ENCODE assay signal across 13 mouse cellular contexts in the genomic region with DNA sequence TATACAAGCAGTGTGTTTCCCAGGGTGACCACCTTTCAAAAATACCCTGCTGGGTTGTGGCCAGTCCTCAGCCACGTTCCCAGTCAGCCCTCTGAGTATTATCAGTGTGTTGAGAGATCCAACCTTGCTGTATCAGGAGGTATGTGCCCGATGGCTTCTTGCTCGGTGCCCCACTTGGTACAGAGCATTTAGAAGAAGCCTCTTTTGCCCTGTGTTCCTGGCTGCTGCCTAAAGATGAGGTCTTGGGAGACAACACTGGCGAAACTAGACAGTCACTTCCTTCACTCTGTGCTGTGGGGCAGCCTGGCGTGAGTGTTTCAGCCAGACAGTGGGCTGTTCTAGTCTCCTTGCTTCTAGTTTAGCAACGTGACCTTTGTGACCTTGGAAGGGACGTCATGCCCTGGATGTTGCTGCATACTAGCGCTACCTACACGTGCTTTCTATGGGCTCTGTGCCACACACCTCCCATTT. TPM values are rescaled to one million over a fixed set of nuclear protein-coding genes. Genes with fewer than 3 reads are reported as not detected.
DNase-seq lines count a peak whose midpoint lies in the region; ATAC-seq lines count a peak whose summit lies in the region.
"Had no signal": no experiment of that assay in that cellular context is flagged by ENCODE, and none has a peak within 500 bp of the region (broad histone marks: within the 10 kb centered on the region; RNA-seq: fewer than 3 reads in every experiment).

No protein-coding gene starts in this region.

- no peaks in the 10 kb centered on the region for H3K9me3 ChIP-seq in heart, embryonic 11.5 days (replicated peaks; ENCODE audit: control insufficient read depth, low read length)
- no peaks in the 10 kb centered on the region for H3K9me3 ChIP-seq in limb, embryonic 12.5 days
- no peaks in the 10 kb centered on the region for H3K9me3 ChIP-seq in limb, embryonic 10.5 days (replicated peaks)
- no peaks in the 10 kb centered on the region for H3K9me3 ChIP-seq in heart, embryonic 14.5 days (ENCODE audit: control insufficient read depth, low read length)
- H3K9me3 ChIP-seq in stomach, embryonic 16.5 days (replicated peaks; ENCODE audit: control insufficient read depth, low read length): no peaks in the 10 kb centered on the region
- H3K9me3 ChIP-seq: embryonic facial prominence, embryonic 13.5 days; liver, embryonic 15.5 days; neural tube, embryonic 12.5 days had no signal

- H3K36me3 ChIP-seq in heart, embryonic 11.5 days (ENCODE audit: control insufficient read depth, insufficient read depth, low read length): no peaks in the 10 kb centered on the region
- H3K36me3 ChIP-seq in limb, embryonic 12.5 days: no peaks in the 10 kb centered on the region
- no peaks in the 10 kb centered on the region for H3K36me3 ChIP-seq in limb, embryonic 10.5 days
- no peaks in the 10 kb centered on the region for H3K36me3 ChIP-seq in heart, embryonic 14.5 days (ENCODE audit: control insufficient read depth, insufficient read depth, low read length)
- no peaks in the 10 kb centered on the region for H3K36me3 ChIP-seq in stomach, embryonic 16.5 days (ENCODE audit: control insufficient read depth, insufficient read depth, low read length)
- H3K36me3 ChIP-seq: embryonic facial prominence, embryonic 13.5 days; liver, embryonic 15.5 days; neural tube, embryonic 12.5 days had no signal

- no peak overlapping the region; the same call in 1 of the 2 replicates for H3K9ac ChIP-seq in heart, embryonic 11.5 days (ENCODE audit: low read depth, low read length)
- no peak overlapping the region for H3K9ac ChIP-seq in limb, embryonic 12.5 days (replicated peaks)
- peak overlapping the region; percentile 47 for H3K9ac ChIP-seq in heart, embryonic 14.5 days (ENCODE audit: low read length)
- no peak overlapping the region for H3K9ac ChIP-seq in stomach, embryonic 16.5 days (ENCODE audit: low read length)
- H3K9ac ChIP-seq: embryonic facial prominence, embryonic 13.5 days; liver, embryonic 15.5 days; neural tube, embryonic 12.5 days had no signal

- H3K4me2 ChIP-seq in heart, embryonic 11.5 days: no peak overlapping the region
- H3K4me2 ChIP-seq in limb, embryonic 12.5 days: no peak overlapping the region
- peak overlapping the region; percentile 21; the same call in 1 of the 2 replicates for H3K4me2 ChIP-seq in heart, embryonic 14.5 days (ENCODE audit: low read length)
- no peak overlapping the region for H3K4me2 ChIP-seq in stomach, embryonic 16.5 days (ENCODE audit: low read depth, low read length)
- H3K4me2 ChIP-seq: embryonic facial prominence, embryonic 13.5 days; liver, embryonic 15.5 days; neural tube, embryonic 12.5 days had no signal

- peaks cover 7% of the 10 kb centered on the region for H3K4me1 ChIP-seq in heart, embryonic 11.5 days (ENCODE audit: control insufficient read depth, insufficient read depth, low read length)
- H3K4me1 ChIP-seq in limb, embryonic 12.5 days (replicated peaks): peaks cover 5% of the 10 kb centered on the region; the same call in 1 of the 2 replicates
- no peaks in the 10 kb centered on the region for H3K4me1 ChIP-seq in limb, embryonic 10.5 days
- H3K4me1 ChIP-seq in heart, embryonic 14.5 days (ENCODE audit: control insufficient read depth in 2 of 2, insufficient read depth in 2 of 2, low read length in 2 of 2): peaks cover 16 to 21% of the 10 kb centered on the region in 2 experiments
- peaks cover 3% of the 10 kb centered on the region; the same call in 1 of the 2 replicates for H3K4me1 ChIP-seq in stomach, embryonic 16.5 days (ENCODE audit: control insufficient read depth, insufficient read depth, low read length)
- H3K4me1 ChIP-seq: embryonic facial prominence, embryonic 13.5 days; liver, embryonic 15.5 days; neural tube, embryonic 12.5 days had no signal

- H3K4me3 ChIP-seq in heart, embryonic 11.5 days (ENCODE audit: low read depth, low read length): no peak overlapping the region
- no peak overlapping the region for H3K4me3 ChIP-seq in limb, embryonic 12.5 days (replicated peaks)
- no peak overlapping the region for H3K4me3 ChIP-seq in limb, embryonic 10.5 days
- H3K4me3 ChIP-seq in heart, embryonic 14.5 days (ENCODE audit: control insufficient read depth in 1 of 2, insufficient read depth in 1 of 2, low read depth in 1 of 2, low read length in 2 of 2): no peak overlapping the region
- no peak overlapping the region for H3K4me3 ChIP-seq in stomach, embryonic 16.5 days (replicated peaks; ENCODE audit: low read length)
- H3K4me3 ChIP-seq: embryonic facial prominence, embryonic 13.5 days; liver, embryonic 15.5 days; neural tube, embryonic 12.5 days had no signal

- ATAC-seq in heart, embryonic 11.5 days (replicated peaks; ENCODE audit: insufficient number of reproducible peaks, low FRiP score, low TSS enrichment): no peak
- peak; percentile 39; the same call in 1 of the 2 replicates for ATAC-seq in limb, embryonic 12.5 days (ENCODE audit: insufficient number of reproducible peaks, insufficient read depth, low FRiP score, low TSS enrichment, low read depth)
- 0 out of 2 replicates have a peak, but pooled peaks have one; percentile 49 for ATAC-seq in heart, embryonic 14.5 days (ENCODE audit: insufficient number of reproducible peaks, insufficient read depth, low FRiP score, low read depth)
- ATAC-seq in stomach, embryonic 16.5 days (ENCODE audit: insufficient read depth, low FRiP score): 0 out of 2 replicates have a peak, but pooled peaks have one; percentile 6
- no peak for ATAC-seq in frontal cortex, adult (ENCODE audit: low TSS enrichment)
- ATAC-seq: inflammation-experienced regulatory T-cells, adult 6 months had no signal

- no peaks in the 10 kb centered on the region for H3K27me3 ChIP-seq in heart, embryonic 11.5 days (ENCODE audit: control insufficient read depth, insufficient read depth, low read length)
- no peaks in the 10 kb centered on the region for H3K27me3 ChIP-seq in limb, embryonic 12.5 days
- no peaks in the 10 kb centered on the region for H3K27me3 ChIP-seq in limb, embryonic 10.5 days (ENCODE audit: low read depth, poor library complexity, severe bottlenecking)
- no peaks in the 10 kb centered on the region for H3K27me3 ChIP-seq in heart, embryonic 14.5 days (ENCODE audit: control insufficient read depth, insufficient read depth, low read length)
- H3K27me3 ChIP-seq in stomach, embryonic 16.5 days (ENCODE audit: control insufficient read depth, insufficient read depth, low read length): no peaks in the 10 kb centered on the region
- H3K27me3 ChIP-seq: embryonic facial prominence, embryonic 13.5 days; liver, embryonic 15.5 days; neural tube, embryonic 12.5 days had no signal

- peak; percentile 95 for DNase-seq in heart, adult 11 months
- no peak for DNase-seq in limb, embryonic 10.5 days (ENCODE audit: low spot score)
- DNase-seq: B cell, adult 2 months; cerebellum, adult 11 months had no signal

- 45% methylated on average over 9 of the region's 9 CpGs for WGBS in heart, embryonic 11.5 days (ENCODE audit: insufficient replicate concordance)
- 75% methylated on average over 9 of the region's 9 CpGs for WGBS in limb, embryonic 12.5 days
- WGBS in limb, embryonic 10.5 days: 81% methylated on average over 9 of the region's 9 CpGs
- whole genome bisulfite sequencing in heart, embryonic 14.5 days: 26% methylated on average over 9 of the region's 9 CpGs
- 73% methylated on average over 9 of the region's 9 CpGs for WGBS in stomach, embryonic 16.5 days

- no peak overlapping the region for H3K27ac ChIP-seq in heart, embryonic 11.5 days (ENCODE audit: low read depth, low read length)
- no peak overlapping the region for H3K27ac ChIP-seq in limb, embryonic 12.5 days
- no peak overlapping the region for H3K27ac ChIP-seq in limb, embryonic 10.5 days
- H3K27ac ChIP-seq in heart, embryonic 14.5 days (replicated peaks in 1 of 2; ENCODE audit: control insufficient read depth in 1 of 2, insufficient read depth in 1 of 2, low read depth in 2 of 2, low read length in 2 of 2): peak overlapping the region; percentile 73 to 79
- H3K27ac ChIP-seq in stomach, embryonic 16.5 days (ENCODE audit: low read length): no peak overlapping the region
- H3K27ac ChIP-seq: embryonic facial prominence, embryonic 13.5 days; liver, embryonic 15.5 days; neural tube, embryonic 12.5 days had no signal

RNA-seq across cellular contexts. Expression of gene Slc4a4, which starts 29.9 kb away (rescaled TPM):
- polyA plus RNA-seq in heart, embryonic 11.5 days (2014; fragmentation: Nextera tagmentation; extraction: Ambion mirVana): 2.9 and 3.4 TPM in 2 replicates
- 1.8 and 1.9 TPM in 2 replicates for polyA plus RNA-seq in limb, embryonic 12.5 days (2016; fragmentation: Nextera tagmentation; extraction: Ambion mirVana)
- polyA plus RNA-seq in limb, embryonic 10.5 days (2016; fragmentation: Nextera tagmentation; extraction: Ambion mirVana): 2.2 and 2.5 TPM in 2 replicates
- polyA plus RNA-seq in heart, embryonic 14.5 days (2014; fragmentation: Nextera tagmentation; extraction: Ambion mirVana): 7.0 and 7.3 TPM in 2 replicates
- 1.8 and 2.6 TPM in 2 replicates for polyA plus RNA-seq in stomach, embryonic 16.5 days (2015; fragmentation: Nextera tagmentation; extraction: Ambion mirVana)

Comparison
In these comparisons a context has a peak if more than half of its experiments do, and no peak if none do; other contexts are left out.
1. ATAC-seq: peak in limb, embryonic 12.5 days (single experiment), heart, embryonic 14.5 days (single experiment) and stomach, embryonic 16.5 days (single experiment); none in heart, embryonic 11.5 days (single experiment) and frontal cortex, adult (single experiment).
2. H3K27ac ChIP-seq: peak in heart, embryonic 14.5 days (2 of 2); none in heart, embryonic 11.5 days (single experiment), limb, embryonic 12.5 days (single experiment), limb, embryonic 10.5 days (single experiment) and stomach, embryonic 16.5 days (single experiment).